ENCODE assay signal across 8 mouse cellular contexts in genomic region chr11:65806909-65807504, GRCm38 (mm10). TPM values are rescaled to one million over a fixed set of nuclear protein-coding genes. Genes with fewer than 3 reads are reported as not detected.
DNase-seq lines count a peak whose midpoint lies in the region; ATAC-seq and TF ChIP-seq lines count a peak whose summit lies in the region.

Gene Zkscan6 (plus strand): TSS chr11:65807175.

- under 1% methylated on average over 57 of the region's 58 CpGs for WGBS in heart, embryonic 13.5 days
- WGBS in liver, embryonic 12.5 days (ENCODE audit: insufficient replicate concordance) = under 1% methylated on average over 58 of the region's 58 CpGs
- WGBS in stomach, embryonic 15.5 days = under 1% methylated on average over 51 of the region's 58 CpGs

- no peak for TF ChIP-seq CTCF in C2C12 (IDR thresholded peaks at IDR 0.05; ENCODE audit: control insufficient read depth, insufficient read depth, insufficient read length)
- TF ChIP-seq CTCF in brain, embryonic 14.5 days (IDR thresholded peaks at IDR 0.05; ENCODE audit: borderline replicate concordance, extremely low read depth, insufficient read depth, insufficient read length) = no peak

- no peaks in the 10 kb centered on the region for H3K9me3 ChIP-seq in erythroblast, embryonic 14.5 days (ENCODE audit: control insufficient read depth, low read length)
- no peaks in the 10 kb centered on the region for H3K9me3 ChIP-seq in heart, embryonic 13.5 days
- H3K9me3 ChIP-seq in liver, embryonic 12.5 days (replicated peaks) = no peaks in the 10 kb centered on the region
- no peaks in the 10 kb centered on the region for H3K9me3 ChIP-seq in stomach, embryonic 15.5 days

- H3K36me3 ChIP-seq in C2C12 (ENCODE audit: control insufficient read depth, insufficient read depth) = no peaks in the 10 kb centered on the region
- H3K36me3 ChIP-seq in erythroblast, embryonic 14.5 days (ENCODE audit: control insufficient read depth) = peaks cover 4% of the 10 kb centered on the region
- no peaks in the 10 kb centered on the region for H3K36me3 ChIP-seq in heart, embryonic 13.5 days
- no peaks in the 10 kb centered on the region for H3K36me3 ChIP-seq in liver, embryonic 12.5 days
- H3K36me3 ChIP-seq in stomach, embryonic 15.5 days = no peaks in the 10 kb centered on the region

- H3K27ac ChIP-seq in heart, embryonic 13.5 days (replicated peaks) = peak within 1 kb of the TSS; percentile 89
- H3K27ac ChIP-seq in liver, embryonic 12.5 days = peak within 1 kb of the TSS; percentile 96
- peak within 1 kb of the TSS; percentile 92 for H3K27ac ChIP-seq in stomach, embryonic 15.5 days

- H3K9ac ChIP-seq in heart, embryonic 13.5 days = peak within 1 kb of the TSS; percentile 86
- H3K9ac ChIP-seq in liver, embryonic 12.5 days = peak within 1 kb of the TSS; percentile 82
- H3K9ac ChIP-seq in stomach, embryonic 15.5 days = peak within 1 kb of the TSS; percentile 74

- H3K4me2 ChIP-seq in heart, embryonic 13.5 days = peak within 1 kb of the TSS; percentile 96
- peak within 1 kb of the TSS; percentile 93 for H3K4me2 ChIP-seq in liver, embryonic 12.5 days
- H3K4me2 ChIP-seq in stomach, embryonic 15.5 days = peak within 1 kb of the TSS; percentile 85

- TF ChIP-seq POLR2A in brain, embryonic 14.5 days (IDR thresholded peaks at IDR 0.05; ENCODE audit: borderline replicate concordance, extremely low read depth, insufficient read depth, insufficient read length, poor library complexity, severe bottlenecking) = 0 out of 2 replicates have a peak, but pooled peaks have one; percentile 22

- H3K79me2 ChIP-seq in C2C12 (ENCODE audit: control insufficient read depth, insufficient read depth) = peaks cover 47% of the 10 kb centered on the region

- peak; percentile 95 for DNase-seq in brain, embryonic 14.5 days (ENCODE audit: low read depth)
- DNase-seq in kidney, postnatal 10 days = peak; percentile 93
- peak; percentile 82 to 83 for DNase-seq in natural killer cell, adult 2 months (ENCODE audit: low spot score in 2 of 2)

- peak; percentile 97 for ATAC-seq in heart, embryonic 13.5 days (ENCODE audit: extremely low read depth, insufficient number of reproducible peaks, low FRiP score, low TSS enrichment)
- ATAC-seq in liver, embryonic 12.5 days = peak; percentile 98
- peak; percentile 98 for ATAC-seq in stomach, embryonic 15.5 days (ENCODE audit: insufficient read depth, low FRiP score, low read depth)

- peaks cover 20% of the 10 kb centered on the region for H3K79me3 ChIP-seq in C2C12 (ENCODE audit: low read depth)

- H3K4me1 ChIP-seq in erythroblast, embryonic 14.5 days (ENCODE audit: control insufficient read depth) = peaks cover 34% of the 10 kb centered on the region
- H3K4me1 ChIP-seq in heart, embryonic 13.5 days = peaks cover 32% of the 10 kb centered on the region
- peaks cover 41% of the 10 kb centered on the region for H3K4me1 ChIP-seq in liver, embryonic 12.5 days
- H3K4me1 ChIP-seq in stomach, embryonic 15.5 days = no peaks in the 10 kb centered on the region

- peak within 1 kb of the TSS; percentile 63 for H3K4me3 ChIP-seq in C2C12 (ENCODE audit: insufficient read depth, poor library complexity, severe bottlenecking)
- peak within 1 kb of the TSS; percentile 99 for H3K4me3 ChIP-seq in erythroblast, embryonic 14.5 days (replicated peaks)
- peak within 1 kb of the TSS; percentile 78 for H3K4me3 ChIP-seq in heart, embryonic 13.5 days
- H3K4me3 ChIP-seq in liver, embryonic 12.5 days = peak within 1 kb of the TSS; percentile 85
- peak within 1 kb of the TSS; percentile 76 for H3K4me3 ChIP-seq in stomach, embryonic 15.5 days (replicated peaks)

- no peaks in the 10 kb centered on the region for H3K27me3 ChIP-seq in C2C12 (ENCODE audit: control insufficient read depth, insufficient read depth, insufficient read length)
- H3K27me3 ChIP-seq in erythroblast, embryonic 14.5 days (ENCODE audit: control insufficient read depth) = no peaks in the 10 kb centered on the region
- no peaks in the 10 kb centered on the region for H3K27me3 ChIP-seq in heart, embryonic 13.5 days (replicated peaks)
- no peaks in the 10 kb centered on the region for H3K27me3 ChIP-seq in liver, embryonic 12.5 days (replicated peaks)
- no peaks in the 10 kb centered on the region for H3K27me3 ChIP-seq in stomach, embryonic 15.5 days (replicated peaks)

- peak within 1 kb of the TSS; percentile 72 for H3ac ChIP-seq in C2C12 (ENCODE audit: control insufficient read depth, insufficient read length, low read depth)

TF ChIP-seq in C2C12, 6 proteins besides CTCF, POLR2A, EP300 and RAD21:
- TF ChIP-seq FOSL1 (IDR thresholded peaks at IDR 0.05; ENCODE audit: insufficient read depth, low read length, poor library complexity, severe bottlenecking) = no peak
- TF ChIP-seq MAX (IDR thresholded peaks at IDR 0.05) = peak; percentile 49

RNA-seq across cellular contexts. Expression of gene Zkscan6, which starts in this region (rescaled TPM):
- polyA plus RNA-seq in C2C12 (2012; fragmentation: generic; extraction: Trizol) = 5.6 TPM
- polyA plus RNA-seq in brain, embryonic 14.5 days (2012; rRNA removed) = 10.2 and 10.4 TPM in 2 replicates
- 0.09 and 0.15 TPM in 2 replicates for polyA plus RNA-seq in erythroblast, embryonic 14.5 days (2012)
- 10.4 and 11.3 TPM in 2 replicates for polyA plus RNA-seq in heart, embryonic 13.5 days (2015; fragmentation: Nextera tagmentation; extraction: Ambion mirVana)
- 7.5 and 8.9 TPM in 2 replicates for polyA plus RNA-seq in liver, embryonic 12.5 days (2016; fragmentation: Nextera tagmentation; extraction: Ambion mirVana)
- polyA plus RNA-seq in stomach, embryonic 15.5 days (2015; fragmentation: Nextera tagmentation; extraction: Ambion mirVana) = 12.8 and 14.7 TPM in 2 replicates

Comparison
In these comparisons a context has a peak if more than half of its experiments do, and no peak if none do; other contexts are left out.
1. Peak in every context shown above with its lines: DNase-seq, ATAC-seq, H3K4me3 ChIP-seq and H3K27ac ChIP-seq.